Mouse (Mus musculus): ENCODE measurements around the gene Ccdc34.

The Ccdc34 gene

DNA sequence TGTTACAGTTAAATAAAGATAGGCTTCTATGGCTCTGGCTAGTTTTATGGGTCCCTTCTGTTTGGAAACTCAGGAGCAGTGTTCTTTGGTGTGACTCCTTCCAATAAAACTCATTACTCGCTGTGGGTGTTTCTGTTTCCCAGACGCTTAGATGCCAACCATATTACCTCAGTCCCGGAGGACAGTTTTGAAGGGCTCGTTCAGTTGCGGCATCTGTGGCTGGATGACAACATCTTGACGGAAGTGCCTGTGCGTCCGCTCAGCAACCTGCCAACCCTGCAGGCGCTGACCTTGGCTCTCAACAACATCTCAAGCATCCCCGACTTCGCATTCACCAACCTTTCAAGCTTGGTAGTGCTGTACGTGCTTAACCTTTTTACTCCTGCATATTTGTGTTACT lies 21.2 kb upstream of the Ccdc34 start:
- no peak for DNase-seq (ENCODE audit: low spot score in 2 of 2)

DNA sequence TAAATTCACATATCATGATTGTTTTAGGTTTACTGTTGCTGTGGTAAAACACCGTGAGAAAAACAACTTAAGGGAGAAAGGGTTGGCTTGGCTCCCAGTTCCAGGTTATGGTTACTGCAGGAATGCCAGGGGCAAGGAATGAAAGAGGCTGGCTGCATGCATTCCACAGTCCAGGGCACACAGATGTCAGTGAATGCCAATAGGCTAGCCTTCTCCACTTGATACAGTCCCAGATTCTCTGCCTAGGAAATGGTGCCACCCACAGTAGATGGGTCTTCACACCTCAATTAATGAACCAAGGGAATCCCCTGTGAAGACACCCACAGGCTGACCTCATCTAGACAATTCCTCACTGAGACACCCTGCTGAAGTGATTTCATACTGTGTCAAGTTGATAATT lies 12.9 kb upstream of the Ccdc34 start:
- no peak for DNase-seq (ENCODE audit: low spot score in 2 of 2)

DNA sequence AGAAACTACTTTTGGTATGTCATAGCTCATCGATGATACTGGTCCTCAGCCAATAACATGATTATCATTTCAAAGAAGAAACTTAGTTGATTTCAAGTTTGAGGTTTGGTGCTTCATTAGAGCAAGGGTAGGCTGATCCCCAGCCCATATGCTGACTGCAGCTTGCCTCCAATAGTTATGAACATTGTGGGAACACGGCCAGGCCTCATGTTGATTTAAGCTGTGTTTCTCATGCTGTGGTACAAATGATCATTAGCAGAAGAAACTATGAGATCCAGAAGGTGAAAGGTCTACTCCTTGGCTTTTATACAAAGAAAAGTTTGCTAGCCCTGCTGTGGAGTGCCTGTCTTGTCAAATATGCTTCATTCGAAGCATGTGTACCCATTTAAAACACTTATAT lies 12.5 kb upstream of the Ccdc34 start:
- no peak for DNase-seq (ENCODE audit: low spot score in 2 of 2)

DNA sequence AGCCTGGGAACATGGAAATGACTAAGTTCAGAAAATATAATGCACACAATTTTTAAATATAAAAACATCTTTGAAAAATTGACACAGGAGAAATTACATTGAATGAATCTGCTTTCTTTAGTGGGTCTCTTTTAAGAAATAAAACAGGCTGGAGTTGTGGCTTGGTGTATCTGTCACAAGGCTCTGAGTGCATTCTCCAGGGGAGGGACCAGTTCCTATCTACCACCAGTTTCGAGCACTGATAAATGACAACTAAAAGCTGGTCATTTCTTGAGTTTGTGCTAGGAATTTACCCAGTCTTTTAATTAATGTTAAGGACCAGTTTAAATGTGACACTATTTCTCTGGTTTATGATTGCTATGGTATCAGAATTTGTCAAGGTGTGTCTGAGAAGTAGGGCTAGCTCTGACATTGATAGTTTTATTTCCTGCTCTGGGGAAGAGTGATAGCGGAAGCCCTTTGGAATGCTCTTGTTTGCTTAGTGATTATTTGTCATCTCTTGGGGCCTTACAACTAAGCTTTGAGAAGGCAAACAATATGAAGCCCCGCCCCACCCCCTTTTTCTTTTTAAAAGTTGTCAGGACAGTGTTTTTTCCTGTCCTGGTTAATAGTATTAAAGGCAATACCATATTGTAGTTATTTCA lies 11.9 kb upstream of the Ccdc34 start:
- DNase-seq (ENCODE audit: low spot score in 2 of 2), result no peak

DNA sequence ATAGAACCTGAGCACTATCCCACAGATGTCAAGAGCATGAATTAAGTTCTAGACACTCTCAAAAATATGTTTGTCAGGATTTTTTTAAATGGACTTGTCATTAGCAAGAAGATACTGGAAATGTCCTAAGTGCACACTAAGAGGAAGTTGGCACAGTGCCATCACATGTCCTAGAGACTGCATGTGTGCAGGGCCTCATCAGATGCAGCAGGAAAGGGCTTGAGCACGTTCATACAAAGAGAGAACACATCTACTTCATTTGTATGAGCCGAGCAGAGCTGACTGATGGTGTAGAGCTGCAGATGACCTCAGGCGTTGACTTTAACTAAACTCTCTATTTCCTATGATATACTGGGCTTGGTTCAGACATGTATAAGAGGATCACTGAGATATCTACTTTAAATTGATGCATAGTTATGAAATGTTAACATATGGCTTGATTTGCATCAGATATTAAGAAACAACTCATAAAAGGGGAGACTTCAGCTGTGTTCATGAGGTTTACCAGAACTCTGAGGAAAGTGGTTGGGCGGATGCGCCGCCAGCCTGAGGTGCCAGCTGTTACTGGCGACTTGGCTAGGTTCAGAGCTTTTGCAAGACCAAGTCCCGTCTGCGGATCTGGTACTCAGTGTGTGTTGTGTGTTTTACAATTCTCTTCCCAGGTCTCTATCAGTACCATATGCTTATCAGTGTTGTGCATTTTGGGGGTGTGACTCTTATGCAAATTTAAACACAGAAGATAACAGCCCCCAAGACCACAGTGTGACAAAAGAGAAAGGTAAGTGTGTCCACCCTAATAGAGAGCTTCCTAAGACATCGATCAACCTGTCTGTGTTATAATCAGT lies 10.0 kb upstream of the Ccdc34 start:
- no peak for DNase-seq (ENCODE audit: low spot score in 2 of 2)

DNA sequence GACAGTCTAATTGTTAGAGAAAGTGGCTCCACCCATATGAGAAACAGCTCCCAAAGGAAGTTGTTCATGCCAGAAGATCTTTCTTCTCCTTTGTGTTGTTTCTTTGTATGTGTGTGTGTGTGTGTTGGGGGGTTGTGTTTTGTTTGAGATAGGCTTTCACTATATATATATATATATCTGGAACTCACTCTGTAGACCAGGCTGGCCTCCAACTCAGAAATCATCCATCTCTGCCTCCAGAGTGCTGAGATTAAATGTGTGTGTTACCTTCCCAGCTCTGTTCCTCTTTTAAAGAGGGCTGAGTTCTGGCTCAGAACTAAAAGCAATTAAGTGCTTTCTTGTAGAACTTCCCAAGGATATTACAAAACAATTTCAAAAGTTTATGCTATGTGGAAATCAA lies 8.2 kb upstream of the Ccdc34 start:
- DNase-seq (ENCODE audit: low spot score in 2 of 2), result no peak

DNA sequence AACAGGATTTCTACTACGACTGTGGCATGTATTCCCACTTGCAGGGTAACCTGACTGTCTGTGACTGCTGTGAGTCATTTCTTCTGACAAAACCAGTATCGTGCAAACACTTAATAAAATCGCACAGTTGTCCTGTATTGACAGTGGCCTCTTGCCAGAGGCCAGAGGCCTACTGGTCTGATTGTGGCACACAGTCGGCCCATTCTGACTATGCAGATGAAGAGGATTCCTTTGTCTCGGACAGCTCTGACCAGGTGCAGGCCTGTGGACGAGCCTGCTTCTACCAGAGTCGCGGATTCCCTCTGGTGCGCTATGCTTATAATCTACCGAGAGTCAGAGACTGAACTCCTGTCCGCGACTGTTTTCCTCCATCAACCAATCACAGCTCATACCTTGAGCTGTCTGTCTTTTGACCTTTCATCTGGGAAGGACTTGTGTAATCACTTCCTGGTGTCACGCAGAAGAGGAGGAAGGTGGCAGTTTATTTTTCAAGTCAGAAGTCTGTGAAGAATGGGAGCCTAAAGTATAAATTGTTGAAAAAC lies 5.4 kb upstream of the Ccdc34 start:
- no peak for DNase-seq (ENCODE audit: low spot score in 2 of 2)

DNA sequence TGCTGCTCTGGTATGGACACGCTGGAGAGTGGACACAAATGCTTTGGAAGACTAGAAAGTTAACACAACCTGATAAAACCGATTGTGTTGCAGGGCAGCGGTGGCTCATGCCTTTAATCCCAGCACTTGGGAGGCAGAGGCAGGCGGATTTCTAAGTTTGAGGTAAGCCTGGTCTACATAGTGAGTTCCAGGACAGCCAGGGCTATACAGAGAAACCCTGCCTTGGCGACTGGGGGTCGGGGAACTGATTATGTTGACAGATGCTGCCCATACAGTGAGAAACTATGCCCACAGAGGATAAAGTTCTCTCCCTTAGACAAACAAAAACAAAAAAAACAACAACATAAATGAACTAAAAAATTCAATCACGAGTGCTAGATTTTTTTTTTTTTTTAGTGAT lies 530 bp upstream of the Ccdc34 start:
- no peak for DNase-seq (ENCODE audit: low spot score in 2 of 2)

DNA sequence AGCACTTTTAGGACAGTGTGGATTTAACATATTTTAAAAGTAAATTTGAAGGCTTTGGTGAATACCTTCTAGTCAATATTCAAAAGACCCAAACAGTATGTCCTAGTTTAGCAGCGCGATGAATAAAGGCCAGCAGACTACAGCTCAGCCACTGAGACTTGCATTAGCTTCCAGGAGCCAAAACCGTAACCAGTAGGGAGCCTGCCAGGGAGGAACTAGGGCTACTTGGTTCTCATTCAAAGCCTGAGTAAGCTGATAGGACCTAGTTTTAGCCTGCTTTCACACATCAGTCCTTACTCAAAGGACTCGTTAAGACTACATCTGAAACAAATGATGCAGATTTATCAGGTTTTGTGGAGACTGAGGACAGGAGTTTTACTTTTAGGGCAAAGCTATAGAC lies 2.0 kb downstream of the Ccdc34 start:
- no peak for DNase-seq (ENCODE audit: low spot score in 2 of 2)

DNA sequence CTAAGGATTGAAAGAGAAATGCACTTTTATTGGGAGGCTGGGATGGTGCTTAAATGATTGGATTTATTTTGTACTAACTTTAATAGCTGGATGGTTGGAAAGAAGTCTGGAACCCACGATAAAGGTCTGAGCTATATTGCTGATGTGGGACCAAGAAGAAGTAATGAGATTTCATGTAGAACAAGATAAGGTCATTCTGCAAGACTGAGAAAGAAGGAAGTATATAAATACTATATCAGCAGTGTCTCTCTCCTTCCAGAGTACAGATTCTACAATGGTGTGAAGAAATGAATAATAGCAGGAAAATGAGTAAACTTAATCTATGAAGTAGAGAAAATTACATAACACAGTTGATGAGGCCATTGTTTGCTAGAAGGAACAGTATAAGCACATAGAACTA lies 2.8 kb downstream of the Ccdc34 start:
- DNase-seq (ENCODE audit: low spot score in 2 of 2), result no peak

DNA sequence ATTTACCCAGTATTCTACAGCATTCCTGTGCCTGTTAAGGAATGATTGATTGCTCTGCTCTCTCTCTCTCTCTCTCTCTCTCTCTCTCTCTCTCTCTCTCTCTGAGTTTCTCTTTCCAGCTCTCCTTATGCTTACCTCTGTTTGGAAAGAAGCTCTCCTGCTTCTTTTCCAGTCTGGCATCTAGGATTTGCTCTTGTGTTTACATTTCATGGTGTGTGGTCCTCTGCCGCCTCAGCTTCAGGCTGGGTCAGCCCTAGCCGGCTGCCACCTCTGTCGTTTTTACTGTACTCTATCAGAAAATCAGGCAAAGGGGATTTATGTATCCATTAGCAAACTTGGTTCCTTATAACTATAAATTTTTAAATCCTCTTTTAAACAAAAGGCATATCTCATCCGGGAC lies 18.6 kb downstream of the Ccdc34 start:
- no peak for DNase-seq (ENCODE audit: low spot score in 2 of 2)

DNA sequence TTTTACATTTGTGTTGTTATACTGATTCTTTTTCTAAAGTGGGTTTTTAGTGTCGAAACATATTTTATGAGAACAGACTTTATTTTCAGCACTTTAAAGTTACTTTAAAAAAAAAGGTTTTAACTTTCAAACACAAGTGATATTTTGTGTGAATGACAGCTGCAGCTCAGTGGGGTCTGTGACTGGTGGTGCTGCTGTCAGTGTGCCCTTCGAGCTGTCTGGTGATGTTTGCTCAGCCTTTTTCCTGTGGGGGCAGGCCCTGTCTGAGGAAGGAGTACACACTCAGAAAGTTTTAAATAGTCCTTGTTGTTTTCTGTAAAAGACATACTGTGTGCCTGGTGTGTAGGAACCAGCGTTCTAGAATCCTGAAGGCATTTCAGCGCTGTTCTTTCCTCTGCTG lies 19.0 kb downstream of the Ccdc34 start:
- DNase-seq (ENCODE audit: low spot score in 2 of 2), result no peak

DNA sequence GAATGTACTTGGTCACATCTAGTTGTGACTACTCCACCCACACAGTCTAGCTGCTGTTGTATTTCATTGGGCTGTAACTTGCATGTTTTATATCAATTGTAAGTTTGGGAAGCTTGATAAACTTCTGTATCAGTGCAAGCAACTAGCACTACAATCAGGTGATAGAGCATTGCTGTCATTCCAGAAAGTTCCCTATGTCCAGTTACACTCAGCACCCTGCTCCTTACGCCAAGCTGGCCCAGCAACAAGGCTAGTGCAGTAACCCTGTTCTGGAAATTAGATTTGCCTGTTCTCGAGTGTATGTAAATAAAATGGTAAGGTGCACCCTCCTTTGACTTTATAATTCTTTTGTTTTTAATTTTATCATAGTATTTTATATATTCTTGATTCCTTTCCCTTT lies 19.6 kb downstream of the Ccdc34 start:
- no peak for DNase-seq (ENCODE audit: low spot score in 2 of 2)

DNA sequence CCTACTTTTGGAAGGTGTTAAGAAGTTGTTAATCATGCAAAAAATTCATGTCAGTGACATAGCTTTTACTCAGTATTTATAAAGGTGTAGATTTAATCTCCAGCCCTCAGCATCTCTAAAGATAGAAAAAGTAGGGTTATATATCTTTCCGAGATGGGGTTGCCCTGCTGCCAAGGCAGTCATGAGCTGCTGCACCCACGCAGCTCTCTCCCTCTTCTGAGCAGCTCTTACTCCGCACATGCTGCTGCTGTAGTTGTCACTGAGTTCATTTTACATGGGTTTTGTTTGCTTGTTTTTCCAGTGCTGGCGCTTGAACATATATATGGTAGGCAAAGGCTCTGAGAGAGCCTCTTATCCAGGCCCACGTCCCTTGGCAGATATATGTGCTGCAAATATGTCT lies 20.7 kb downstream of the Ccdc34 start:
- DNase-seq (ENCODE audit: low spot score in 2 of 2), result no peak

DNA sequence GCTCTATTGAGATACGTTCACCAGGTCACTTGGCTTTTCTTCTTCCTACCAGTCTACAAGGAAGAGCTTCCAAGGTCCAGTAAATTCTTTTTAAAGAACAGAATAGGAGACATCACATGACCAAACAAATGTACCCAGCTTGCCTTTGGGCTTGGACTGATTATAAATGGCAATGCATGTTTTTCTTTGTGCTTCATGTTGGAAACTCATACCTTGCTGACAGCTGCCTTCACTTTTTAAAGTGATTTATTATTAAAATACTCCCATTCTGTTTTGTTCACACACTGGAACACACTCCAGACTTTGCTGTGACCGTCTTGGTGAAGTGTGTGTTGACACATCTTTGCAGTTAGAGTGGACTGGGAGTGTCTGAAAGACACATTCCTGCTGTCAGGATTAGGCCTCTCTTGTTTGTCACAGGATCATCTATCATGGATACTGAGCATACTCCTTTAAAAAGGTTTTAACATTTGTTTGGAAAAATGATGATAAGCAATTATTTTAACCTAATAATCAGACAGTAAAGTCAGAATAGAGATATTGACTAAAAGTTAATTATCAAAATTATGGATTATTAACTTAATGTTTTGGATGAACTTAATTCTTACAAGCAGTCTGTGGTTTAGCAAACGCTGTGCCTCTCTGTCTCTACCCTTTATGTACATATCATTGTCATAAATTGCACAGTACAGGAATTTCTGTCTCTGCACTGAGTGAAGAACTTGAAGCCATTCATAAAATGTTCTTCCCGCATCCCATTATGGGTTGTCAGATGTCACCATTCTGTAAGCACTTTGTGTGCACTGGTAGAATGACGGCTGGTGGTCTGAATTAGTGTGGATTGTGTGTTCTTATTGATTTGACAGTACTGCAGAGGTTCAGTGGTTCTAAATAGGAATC lies 25.5 kb downstream of the Ccdc34 start:
- DNase-seq (ENCODE audit: low spot score in 2 of 2), result no peak

DNA sequence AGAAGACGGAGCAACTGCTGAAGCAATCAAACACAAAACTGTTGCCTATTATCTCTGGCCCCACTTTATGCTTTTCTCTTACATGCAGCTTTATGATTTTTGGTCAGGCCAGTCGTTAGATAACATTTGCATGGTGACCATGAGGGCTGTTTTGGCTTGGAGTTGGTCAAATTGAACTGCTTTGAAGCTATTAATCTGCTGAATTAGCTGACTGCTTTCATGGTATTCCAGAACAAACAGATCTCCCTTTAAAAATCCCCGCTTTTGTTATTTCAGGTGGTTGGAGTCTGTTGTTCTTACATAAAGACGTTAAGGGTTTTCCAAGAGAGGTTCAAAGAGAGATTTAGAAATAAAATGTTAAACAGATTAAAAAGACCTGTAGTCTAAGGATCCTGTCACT lies 40.8 kb downstream of the Ccdc34 start:
- DNase-seq (ENCODE audit: low spot score in 2 of 2), result no peak

DNA sequence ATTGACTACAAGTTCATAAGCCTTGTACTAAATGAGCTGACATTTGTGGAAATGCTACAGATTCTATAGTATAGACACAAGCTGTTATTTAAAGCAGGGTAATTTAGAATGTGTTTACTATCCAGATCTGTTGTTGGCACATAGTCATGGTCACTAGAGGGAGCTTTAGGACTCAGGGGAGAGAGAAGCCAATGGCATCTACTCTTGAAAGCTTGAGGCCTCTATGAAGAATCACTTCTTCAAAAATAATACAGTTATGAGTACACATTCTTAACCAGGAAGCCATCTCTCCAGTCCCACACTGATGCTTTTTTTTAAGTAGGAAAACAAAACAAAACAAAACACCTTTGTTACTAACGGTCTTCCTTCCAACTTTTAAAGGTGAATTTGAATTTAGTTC lies 45.5 kb downstream of the Ccdc34 start:
- DNase-seq (ENCODE audit: low spot score in 2 of 2), result no peak

DNA sequence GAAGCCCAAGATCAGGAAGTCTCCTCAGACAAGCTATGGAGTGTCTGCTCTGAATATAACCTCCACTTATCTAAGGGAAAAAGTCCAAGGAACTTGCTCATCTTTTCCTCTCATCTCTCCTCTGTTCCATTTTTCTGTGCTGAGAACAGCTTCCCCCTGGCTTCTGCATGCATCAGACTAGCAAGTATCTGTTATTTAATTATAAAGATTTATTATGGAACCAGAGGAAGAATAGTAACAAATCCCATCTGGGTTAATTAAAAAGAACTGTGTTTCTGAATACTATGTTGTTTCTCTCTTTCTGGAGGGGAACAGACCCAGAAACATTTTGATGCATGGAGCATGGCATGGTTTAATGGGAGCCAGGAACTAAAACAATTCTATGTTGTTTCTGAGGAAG lies 51.3 kb downstream of the Ccdc34 start:
- no peak for DNase-seq (ENCODE audit: low spot score in 2 of 2)

DNA sequence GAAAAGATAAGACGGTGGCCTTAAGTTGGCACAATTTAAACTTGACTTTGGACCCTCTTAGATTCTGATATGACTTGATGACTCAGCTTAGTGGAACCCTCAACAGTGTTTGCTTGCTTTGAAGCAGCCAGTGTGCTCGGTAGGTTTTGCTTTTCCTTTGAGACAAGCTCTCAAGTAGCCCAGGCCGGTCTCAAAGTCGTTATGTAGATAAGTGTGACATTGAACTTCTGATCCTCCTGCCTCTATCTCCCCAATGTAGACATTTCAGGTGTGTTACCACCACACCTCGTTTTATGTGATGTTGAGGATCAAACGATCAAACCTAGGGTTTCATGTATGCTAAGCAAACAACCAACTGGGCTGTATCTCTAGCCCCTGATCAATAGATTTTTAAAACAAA lies 55.4 kb downstream of the Ccdc34 start:
- DNase-seq (ENCODE audit: low spot score in 2 of 2), result no peak

DNA sequence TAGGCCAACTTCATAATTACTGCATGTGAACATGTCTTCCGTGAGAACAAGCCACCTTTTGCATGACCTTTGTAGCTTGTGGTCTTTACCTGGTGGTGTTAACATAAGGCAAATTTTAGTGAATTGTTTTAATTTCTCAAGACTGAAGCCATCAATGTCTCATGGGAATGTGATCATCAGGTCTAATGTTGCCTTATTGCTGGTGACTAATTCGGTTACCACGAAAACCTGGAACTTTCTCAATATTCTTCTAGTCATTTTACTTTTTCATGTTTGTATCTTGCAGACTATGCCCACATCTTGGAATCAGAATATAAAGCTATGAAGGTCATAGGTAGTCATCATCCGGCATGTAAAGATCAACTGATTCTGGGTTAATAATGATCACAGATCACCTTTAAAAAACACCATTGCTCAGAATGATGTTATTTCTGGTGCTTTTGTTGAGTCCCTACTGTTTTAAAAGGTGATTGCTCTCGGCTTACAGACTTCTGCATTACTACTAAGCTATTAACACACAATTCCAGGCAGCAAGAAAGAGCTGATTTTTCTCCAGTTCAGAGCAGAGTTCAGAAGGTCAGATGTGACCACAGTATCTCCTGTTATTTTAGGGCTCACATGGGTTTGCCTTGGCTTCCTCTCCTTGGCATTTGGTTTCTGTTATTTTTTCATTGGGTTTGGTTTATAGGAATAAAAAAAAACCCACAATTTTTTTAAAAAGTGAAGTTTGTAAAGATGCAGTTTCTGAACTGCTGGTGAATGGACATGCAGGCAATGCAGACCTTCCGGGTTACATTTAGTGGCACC lies 57.2 kb downstream of the Ccdc34 start:
- DNase-seq (ENCODE audit: low spot score in 2 of 2), result no peak

DNA sequence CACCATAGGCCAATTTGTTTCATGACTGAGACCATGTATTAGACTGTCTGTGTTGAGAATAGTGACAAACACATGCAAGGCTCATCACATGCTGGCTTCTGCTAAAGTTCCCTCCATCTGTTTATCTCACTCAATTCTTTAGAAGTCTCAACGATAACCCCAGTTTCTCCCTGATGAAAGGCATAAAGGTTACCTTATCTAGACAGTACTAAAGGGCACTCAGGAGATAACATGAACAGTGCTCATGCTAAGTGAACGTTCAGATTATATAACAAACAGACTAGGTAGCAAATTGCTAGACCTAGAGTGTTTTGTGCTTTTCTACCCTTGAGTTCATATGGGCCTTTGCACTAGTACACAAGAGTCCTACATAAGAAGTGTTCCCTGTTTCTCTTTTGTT lies 59.6 kb downstream of the Ccdc34 start:
- DNase-seq (ENCODE audit: low spot score in 2 of 2), result no peak

Measured in cerebellum, postnatal 4 days (tissue).